In genomic region chr4:133213268-133213590, GRCm38 (mm10) we compare ENCODE assay signal across 9 mouse cellular contexts. TPM values are rescaled to one million over a fixed set of nuclear protein-coding genes. Genes with fewer than 3 reads are reported as not detected.
DNase-seq lines count a peak whose midpoint lies in the region; ATAC-seq and TF ChIP-seq lines count a peak whose summit lies in the region.
"Had no signal": no experiment of that assay in that cellular context is flagged by ENCODE, and none has a peak within 500 bp of the region (broad histone marks: within the 10 kb centered on the region; RNA-seq: fewer than 3 reads in every experiment).

No protein-coding gene starts in this region.

- ATAC-seq in cerebellum, adult (ENCODE audit: insufficient number of reproducible peaks, low FRiP score, low TSS enrichment): no peak
- peak; percentile 4; the same call in 1 of the 2 replicates for ATAC-seq in forebrain, embryonic 14.5 days
- no peak for ATAC-seq in limb, embryonic 11.5 days (ENCODE audit: insufficient number of reproducible peaks, low FRiP score, low TSS enrichment, low read depth)
- ATAC-seq in neural tube, embryonic 15.5 days (ENCODE audit: low FRiP score): peak; percentile 40; the same call in 1 of the 2 replicates

- peak; percentile 68 for DNase-seq in cerebellum, adult 11-12 months
- DNase-seq in forebrain, embryonic 14.5 days (ENCODE audit: low spot score): peak; percentile 46
- DNase-seq in limb, embryonic 11.5 days (ENCODE audit: low spot score): no peak
- DNase-seq in B cell, adult 2 months: no peak
- no peak for DNase-seq in right cerebral cortex, postnatal 4 days

- peak overlapping the region; percentile 94 for H3K4me2 ChIP-seq in forebrain, embryonic 14.5 days (ENCODE audit: low read length)
- peak overlapping the region; percentile 95; the same call in 1 of the 2 replicates for H3K4me2 ChIP-seq in limb, embryonic 11.5 days (ENCODE audit: low read depth, severe bottlenecking)
- peak overlapping the region; percentile 98 for H3K4me2 ChIP-seq in neural tube, embryonic 15.5 days

- H3K4me1 ChIP-seq in ES-Bruce4 (ENCODE audit: control insufficient read depth, insufficient read depth, low read length): no peaks in the 10 kb centered on the region
- peaks cover 13% of the 10 kb centered on the region for H3K4me1 ChIP-seq in forebrain, embryonic 14.5 days (ENCODE audit: control insufficient read depth, insufficient read depth, low read length)
- H3K4me1 ChIP-seq in limb, embryonic 11.5 days (ENCODE audit: control insufficient read depth, insufficient read depth, low read length): peaks cover 13% of the 10 kb centered on the region
- peaks cover 28% of the 10 kb centered on the region for H3K4me1 ChIP-seq in neural tube, embryonic 15.5 days

- no peaks in the 10 kb centered on the region for H3K36me3 ChIP-seq in ES-Bruce4 (ENCODE audit: control insufficient read depth, insufficient read depth, low read length, poor library complexity, severe bottlenecking)
- no peaks in the 10 kb centered on the region for H3K36me3 ChIP-seq in forebrain, embryonic 14.5 days (ENCODE audit: control insufficient read depth, insufficient read depth, low read length)
- no peaks in the 10 kb centered on the region for H3K36me3 ChIP-seq in limb, embryonic 11.5 days (ENCODE audit: control insufficient read depth, insufficient read depth, low read length)
- no peaks in the 10 kb centered on the region for H3K36me3 ChIP-seq in neural tube, embryonic 15.5 days

- no peak for TF ChIP-seq EP300 in ES-Bruce4 (IDR thresholded peaks at IDR 0.05; ENCODE audit: insufficient read depth, low read depth, low read length)

- H3K27ac ChIP-seq in ES-Bruce4 (ENCODE audit: insufficient read depth, low read length): no peak overlapping the region
- no peak overlapping the region for H3K27ac ChIP-seq in forebrain, embryonic 14.5 days (ENCODE audit: low read depth, low read length)
- no peak overlapping the region for H3K27ac ChIP-seq in limb, embryonic 11.5 days (replicated peaks; ENCODE audit: low read depth, low read length)
- H3K27ac ChIP-seq in neural tube, embryonic 15.5 days (replicated peaks): no peak overlapping the region

- H3K4me3 ChIP-seq in ES-Bruce4 (ENCODE audit: low read depth, low read length): peak overlapping the region; percentile 37; the same call in 1 of the 2 replicates
- peak overlapping the region; percentile 60 for H3K4me3 ChIP-seq in forebrain, embryonic 14.5 days (ENCODE audit: low read depth, low read length)
- 0 out of 2 replicates have a peak overlapping the region, but pooled peaks have one; percentile 66 for H3K4me3 ChIP-seq in limb, embryonic 11.5 days (ENCODE audit: low read depth, low read length)
- H3K4me3 ChIP-seq in neural tube, embryonic 15.5 days (replicated peaks): peak overlapping the region; percentile 72

- 0% methylated on average over 9 of the region's 9 CpGs for WGBS in forebrain, embryonic 14.5 days
- WGBS in limb, embryonic 11.5 days: 5% methylated on average over 9 of the region's 9 CpGs
- WGBS in neural tube, embryonic 15.5 days: under 1% methylated on average over 9 of the region's 9 CpGs

- TF ChIP-seq POLR2A in ES-Bruce4 (IDR thresholded peaks at IDR 0.05; ENCODE audit: insufficient read depth, low read length): no peak

- H3K9ac ChIP-seq in ES-Bruce4 (ENCODE audit: low read depth, poor library complexity, severe bottlenecking): no peak overlapping the region
- H3K9ac ChIP-seq in forebrain, embryonic 14.5 days (ENCODE audit: low read length): no peak overlapping the region
- no peak overlapping the region for H3K9ac ChIP-seq in limb, embryonic 11.5 days (ENCODE audit: low read length)
- peak overlapping the region; percentile 6; the same call in 1 of the 2 replicates for H3K9ac ChIP-seq in neural tube, embryonic 15.5 days (replicated peaks)

- H3K27me3 ChIP-seq in ES-Bruce4 (ENCODE audit: control insufficient read depth, insufficient read depth, low read length, poor library complexity, severe bottlenecking): no peaks in the 10 kb centered on the region
- 0 out of 2 replicates have a peak, but pooled peaks cover 8% of the 10 kb centered on the region for H3K27me3 ChIP-seq in forebrain, embryonic 14.5 days (replicated peaks; ENCODE audit: control insufficient read depth, insufficient read depth, low read length)
- H3K27me3 ChIP-seq in limb, embryonic 11.5 days (ENCODE audit: control insufficient read depth, insufficient read depth, low read length): peaks cover 22% of the 10 kb centered on the region
- peaks cover 24% of the 10 kb centered on the region for H3K27me3 ChIP-seq in neural tube, embryonic 15.5 days (replicated peaks)

- no peaks in the 10 kb centered on the region for H3K9me3 ChIP-seq in ES-Bruce4 (replicated peaks; ENCODE audit: control insufficient read depth, insufficient read depth, low read length, poor library complexity, severe bottlenecking)
- H3K9me3 ChIP-seq in forebrain, embryonic 14.5 days (replicated peaks; ENCODE audit: control insufficient read depth, low read length): no peaks in the 10 kb centered on the region
- H3K9me3 ChIP-seq in limb, embryonic 11.5 days (ENCODE audit: control insufficient read depth, low read length): no peaks in the 10 kb centered on the region
- no peaks in the 10 kb centered on the region for H3K9me3 ChIP-seq in neural tube, embryonic 15.5 days (replicated peaks)

- no peak for TF ChIP-seq CTCF in ES-Bruce4 (IDR thresholded peaks at IDR 0.05; ENCODE audit: low read depth, low read length)

RNA-seq across cellular contexts. Expression of gene Gpr3, which starts 0.9 kb away (rescaled TPM):
- polyA plus RNA-seq in ES-Bruce4 (2011; ENCODE audit: insufficient read depth, insufficient read length, low read depth, missing spikeins): 0.26 and 0.52 TPM in 2 replicates
- 0.62 and 1.1 TPM in 2 replicates for polyA plus RNA-seq in forebrain, embryonic 14.5 days (2014; fragmentation: Nextera tagmentation; extraction: Ambion mirVana)
- polyA plus RNA-seq in limb, embryonic 11.5 days (2014; fragmentation: Nextera tagmentation; extraction: Ambion mirVana): 0.33 and 0.47 TPM in 2 replicates
- polyA plus RNA-seq in neural tube, embryonic 15.5 days (2015; fragmentation: Nextera tagmentation; extraction: Ambion mirVana): 1.3 and 2.5 TPM in 2 replicates
- polyA plus RNA-seq: erythroblast, embryonic 14.5 days had no signal

RNA-seq across cellular contexts. Expression of gene Cd164l2, which starts 1.3 kb away (rescaled TPM):
- 9.6 and 12.4 TPM in 2 replicates for polyA plus RNA-seq in ES-Bruce4 (2011; ENCODE audit: insufficient read depth, insufficient read length, low read depth, missing spikeins)
- polyA plus RNA-seq in forebrain, embryonic 14.5 days (2014; fragmentation: Nextera tagmentation; extraction: Ambion mirVana): 0.43 and 1.4 TPM in 2 replicates
- 1.8 and 2.4 TPM in 2 replicates for polyA plus RNA-seq in limb, embryonic 11.5 days (2014; fragmentation: Nextera tagmentation; extraction: Ambion mirVana)
- polyA plus RNA-seq in neural tube, embryonic 15.5 days (2015; fragmentation: Nextera tagmentation; extraction: Ambion mirVana): 2.6 and 3.9 TPM in 2 replicates
- polyA plus RNA-seq: erythroblast, embryonic 14.5 days had no signal

RNA-seq across cellular contexts. Expression of gene Map3k6, which starts 27.4 kb away (rescaled TPM):
- polyA plus RNA-seq in ES-Bruce4 (2011; ENCODE audit: insufficient read depth, insufficient read length, low read depth, missing spikeins): 3.8 TPM in 2 replicates
- polyA plus RNA-seq in forebrain, embryonic 14.5 days (2014; fragmentation: Nextera tagmentation; extraction: Ambion mirVana): 1.1 and 1.7 TPM in 2 replicates
- polyA plus RNA-seq in limb, embryonic 11.5 days (2014; fragmentation: Nextera tagmentation; extraction: Ambion mirVana): 0.98 and 1.7 TPM in 2 replicates
- 3.0 and 4.0 TPM in 2 replicates for polyA plus RNA-seq in neural tube, embryonic 15.5 days (2015; fragmentation: Nextera tagmentation; extraction: Ambion mirVana)

RNA-seq across cellular contexts. Expression of gene Sytl1, which starts 49.7 kb away (rescaled TPM):
- polyA plus RNA-seq in ES-Bruce4 (2011; ENCODE audit: insufficient read depth, insufficient read length, low read depth, missing spikeins): 12.6 and 15.2 TPM in 2 replicates
- 0.32 and 0.54 TPM in 2 replicates for polyA plus RNA-seq in forebrain, embryonic 14.5 days (2014; fragmentation: Nextera tagmentation; extraction: Ambion mirVana)
- 1.4 and 1.5 TPM in 2 replicates for polyA plus RNA-seq in limb, embryonic 11.5 days (2014; fragmentation: Nextera tagmentation; extraction: Ambion mirVana)
- 0.20 and 6.0 TPM in 2 replicates for polyA plus RNA-seq in neural tube, embryonic 15.5 days (2015; fragmentation: Nextera tagmentation; extraction: Ambion mirVana)

Comparison
In these comparisons a context has a peak if more than half of its experiments do, and no peak if none do; other contexts are left out.
1. DNase-seq: peak in cerebellum, adult 11-12 months (single experiment) and forebrain, embryonic 14.5 days (single experiment); none in limb, embryonic 11.5 days (single experiment), B cell, adult 2 months (0 of 2) and right cerebral cortex, postnatal 4 days (single experiment).
2. ATAC-seq: peak in forebrain, embryonic 14.5 days (single experiment) and neural tube, embryonic 15.5 days (single experiment); none in cerebellum, adult (single experiment) and limb, embryonic 11.5 days (single experiment).
3. Peak in every context shown above with its lines, with median percentiles within 50 percentile points of each other: H3K4me3 ChIP-seq and H3K4me2 ChIP-seq.